Mouse (Mus musculus): ENCODE measurements at regions not wholly inside any gene's neighbourhood (a gene's known extent, or its start where the extent isn't known, plus 50 kb on each side); places are given as distances from the start of the nearest gene placed in this dataset.

DNA sequence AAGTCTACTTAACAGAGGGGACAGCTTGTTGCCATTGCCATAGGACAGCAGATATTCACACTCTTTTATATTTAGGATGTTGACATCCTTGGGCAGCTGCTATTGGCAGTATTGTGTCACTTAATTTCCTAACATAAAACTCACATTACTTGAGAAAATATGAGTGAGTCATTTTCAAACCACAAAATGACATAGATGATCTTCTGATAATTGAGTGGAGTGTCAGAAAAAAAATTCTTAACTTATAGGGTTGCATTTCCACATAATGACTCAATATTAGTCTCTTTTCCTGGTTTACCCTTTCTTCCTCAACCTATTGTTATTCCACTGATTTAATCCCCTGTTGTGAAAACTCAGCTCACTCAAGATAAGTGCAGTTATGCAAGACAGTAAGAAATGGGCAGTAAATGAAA is 2629.5 kb upstream of the Gm7489 start:
- in situ Hi-C loops (cut with MboI, MseI): no loop called here

DNA sequence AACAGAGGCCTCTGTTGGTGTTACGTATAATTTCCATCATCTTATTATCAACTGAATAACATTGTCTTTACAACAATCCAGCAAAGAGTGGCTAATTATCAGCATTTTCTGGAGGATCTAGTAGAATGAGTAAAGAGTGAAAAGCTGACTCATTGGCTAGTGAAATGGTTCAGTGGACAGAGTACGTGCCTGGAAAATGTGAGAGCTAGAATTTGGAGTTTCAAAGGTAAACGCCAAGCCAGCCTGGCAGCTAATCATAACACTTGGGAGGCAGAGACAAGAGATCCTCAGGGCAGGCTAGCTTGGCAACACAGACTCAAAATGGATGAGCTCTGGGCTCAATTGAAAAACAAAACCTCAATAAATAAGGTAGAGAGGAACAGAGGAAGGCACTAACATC is 2628.0 kb upstream of the Gm7489 start:
- in situ Hi-C loops (cut with MboI, MseI): no loop called here

DNA sequence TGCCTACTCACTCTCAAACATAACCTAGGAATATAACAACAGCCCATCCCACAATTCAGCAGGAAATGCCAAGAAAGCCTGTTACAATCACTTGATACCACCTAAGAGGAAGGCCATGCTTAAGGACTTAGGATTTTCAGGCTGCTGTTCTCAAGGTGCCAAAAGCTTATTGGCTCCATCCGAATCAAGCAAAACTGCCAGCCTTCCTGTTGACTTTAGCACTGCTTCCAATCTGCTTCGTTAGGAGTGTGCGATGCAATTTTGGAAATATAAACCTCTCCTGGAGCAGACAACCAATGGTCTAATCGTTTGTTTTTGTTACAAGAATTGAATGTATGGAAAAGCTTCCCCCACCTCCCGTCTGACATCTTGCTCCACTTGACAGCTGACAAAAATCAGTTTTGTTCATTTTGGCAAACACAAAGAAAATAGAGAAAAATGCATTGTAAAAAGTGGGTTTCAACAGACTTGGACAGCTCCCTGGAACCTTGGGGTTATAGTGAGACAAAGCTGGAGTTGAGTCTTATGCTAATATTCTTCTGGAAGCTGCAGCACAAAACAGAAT is 2620.0 kb upstream of the Gm7489 start:
- in situ Hi-C loops (cut with MboI, MseI): no loop called here

DNA sequence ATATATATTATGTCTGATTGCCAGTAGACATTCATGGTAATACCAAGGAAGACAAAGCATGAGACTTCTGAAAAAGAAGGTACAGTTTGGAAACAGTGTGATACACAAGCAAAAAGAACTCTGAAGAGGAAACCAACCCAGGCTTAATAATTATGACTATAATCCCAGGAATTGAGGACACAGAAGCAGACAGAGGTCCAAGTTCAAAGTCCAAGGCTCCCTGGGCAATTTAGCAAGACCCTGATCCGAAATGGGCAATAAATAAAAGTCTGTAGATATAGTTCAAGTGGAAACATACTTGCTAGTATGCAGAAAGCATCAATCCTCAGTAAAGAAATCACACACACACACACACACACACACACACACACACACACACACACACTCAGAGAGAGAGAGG is 2618.7 kb upstream of the Gm7489 start:
- in situ Hi-C loops (cut with MboI, MseI): no loop called here

DNA sequence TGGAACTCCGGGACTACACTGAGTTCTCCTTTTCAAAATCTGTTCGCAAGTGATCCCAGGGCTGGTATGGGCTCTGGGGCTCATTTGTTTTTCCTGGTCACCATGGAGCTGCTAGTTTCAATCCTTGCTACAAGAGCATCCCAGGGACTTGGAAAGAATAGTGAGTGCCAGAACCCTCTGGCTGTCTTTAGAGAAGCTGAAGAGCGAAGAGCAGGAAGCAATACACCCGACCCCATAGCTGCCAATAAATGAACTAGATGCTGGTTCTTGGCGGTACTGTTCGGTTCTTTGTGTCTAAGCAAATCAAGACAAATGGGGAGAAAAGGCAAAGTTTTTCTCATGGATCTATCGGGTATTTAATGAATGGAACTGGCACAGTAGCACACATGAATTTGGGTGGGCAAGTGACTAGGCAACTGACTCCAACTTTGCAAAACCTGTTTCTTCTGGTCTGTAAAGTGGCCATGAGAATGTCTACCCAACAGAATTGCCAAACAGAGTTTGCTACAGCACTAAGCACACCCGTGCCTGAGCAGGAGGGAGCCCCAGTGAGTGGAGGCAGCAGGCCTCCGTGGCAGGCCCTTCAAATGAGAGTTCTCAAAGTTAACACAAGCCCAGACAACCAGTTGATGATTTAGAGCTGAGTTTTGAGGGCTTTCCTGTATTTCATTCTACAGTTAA is 2612.9 kb upstream of the Gm7489 start:
- in situ Hi-C loops (cut with MboI, MseI): no loop called here

DNA sequence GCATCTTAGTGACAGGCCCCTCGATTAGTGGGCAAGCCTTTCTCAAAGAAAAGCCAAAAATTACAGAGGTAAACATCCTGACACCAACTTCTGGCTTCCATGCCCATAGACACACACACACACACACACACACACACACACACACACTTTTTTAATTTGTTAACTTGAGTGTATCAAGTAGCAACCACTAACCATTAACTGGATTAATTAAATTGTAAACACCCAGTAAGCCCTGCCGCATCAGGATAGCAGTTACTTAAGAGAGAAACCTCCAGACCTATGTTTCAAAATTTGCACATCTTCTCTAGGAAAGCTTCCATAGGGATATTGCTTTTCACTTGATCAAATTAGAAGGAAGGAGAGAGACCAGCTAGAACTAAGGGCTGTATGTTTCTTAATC is 2599.4 kb upstream of the Gm7489 start:
- in situ Hi-C loops (cut with MboI, MseI): no loop called here

DNA sequence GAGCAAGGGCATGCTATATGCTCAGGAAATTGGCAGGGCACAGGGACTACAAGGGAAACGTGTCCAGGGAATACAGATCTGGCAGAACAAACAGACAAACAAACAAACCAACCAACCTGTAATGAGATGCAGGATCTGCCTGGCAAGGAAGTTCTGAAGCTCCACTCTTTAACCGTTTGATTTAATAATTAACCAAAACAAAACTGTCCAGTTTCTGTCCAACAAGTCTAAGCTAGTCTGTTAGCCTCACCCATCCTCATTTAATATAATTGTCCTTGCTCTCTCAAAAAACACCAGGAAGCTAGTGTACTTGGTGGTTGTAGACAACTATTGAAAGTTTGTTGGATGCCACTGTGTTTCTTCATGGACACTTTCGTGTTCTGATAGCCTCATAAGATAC is 2598.4 kb upstream of the Gm7489 start:
- in situ Hi-C loops (cut with MboI, MseI): no loop called here

DNA sequence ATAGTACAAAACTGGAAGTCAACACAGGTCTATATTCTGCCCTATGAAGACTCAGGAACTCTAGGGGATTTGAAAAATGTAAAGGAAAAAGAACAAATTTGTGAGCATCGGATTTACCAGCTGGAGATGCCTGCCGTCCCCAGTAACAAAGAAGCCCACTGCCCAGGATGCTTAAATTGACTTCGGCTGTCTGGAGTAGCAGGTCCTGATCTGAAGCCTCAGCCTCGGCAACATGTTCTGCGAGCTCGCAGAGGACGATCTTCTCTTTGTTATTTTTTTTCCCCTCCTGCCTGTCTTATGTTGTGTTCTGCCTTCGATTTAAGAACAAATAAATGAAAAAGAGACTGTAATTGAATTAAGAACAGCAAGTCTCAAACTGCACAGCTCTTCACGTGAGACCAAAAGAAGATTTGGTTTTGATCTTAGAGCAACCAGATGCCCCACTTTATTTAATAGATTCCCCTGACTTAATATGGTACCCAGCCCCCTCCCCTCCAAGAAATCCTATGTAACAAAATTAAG is 2595.7 kb upstream of the Gm7489 start:
- in situ Hi-C loops (cut with MboI, MseI): no loop called here

DNA sequence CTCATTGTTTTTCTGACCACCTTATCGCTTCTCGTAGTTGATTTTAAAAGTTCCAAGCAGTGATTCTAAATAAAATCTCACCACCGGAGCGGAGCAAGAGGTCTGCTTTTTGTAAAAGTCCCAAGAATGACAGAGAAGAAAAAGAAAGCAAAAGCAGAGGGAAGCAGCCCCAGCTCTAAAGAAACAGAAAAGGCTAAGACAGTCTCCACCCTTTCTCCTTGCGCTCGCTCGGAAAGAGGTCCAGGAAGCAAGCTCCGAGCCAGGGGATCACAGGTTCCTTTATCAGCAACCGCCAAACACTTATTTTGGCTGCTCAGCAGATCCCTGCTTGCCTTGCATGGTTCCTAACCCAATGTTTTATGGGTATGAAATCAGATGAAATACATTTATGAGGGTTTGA is 2594.8 kb upstream of the Gm7489 start:
- in situ Hi-C loops (cut with MboI, MseI): no loop called here

DNA sequence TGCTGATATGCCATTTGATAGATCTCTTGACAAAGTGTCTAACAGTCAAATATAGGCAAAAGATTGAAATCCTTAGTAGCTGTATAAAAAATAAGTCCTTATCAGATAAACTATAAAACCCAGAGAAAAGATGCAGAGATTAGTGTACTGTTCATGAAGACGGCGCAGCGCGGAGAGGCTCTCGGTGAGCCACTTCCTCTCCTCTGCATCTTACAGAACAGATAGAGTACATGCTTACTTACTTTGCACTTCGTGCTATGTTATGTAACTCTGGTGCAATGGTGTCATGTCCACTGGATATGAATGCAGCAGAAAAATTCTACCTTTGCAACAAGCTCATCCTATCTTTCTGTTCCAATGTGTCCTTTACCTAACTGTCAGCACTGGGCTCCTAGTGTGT is 2593.5 kb upstream of the Gm7489 start:
- in situ Hi-C loops (cut with MboI, MseI): no loop called here

DNA sequence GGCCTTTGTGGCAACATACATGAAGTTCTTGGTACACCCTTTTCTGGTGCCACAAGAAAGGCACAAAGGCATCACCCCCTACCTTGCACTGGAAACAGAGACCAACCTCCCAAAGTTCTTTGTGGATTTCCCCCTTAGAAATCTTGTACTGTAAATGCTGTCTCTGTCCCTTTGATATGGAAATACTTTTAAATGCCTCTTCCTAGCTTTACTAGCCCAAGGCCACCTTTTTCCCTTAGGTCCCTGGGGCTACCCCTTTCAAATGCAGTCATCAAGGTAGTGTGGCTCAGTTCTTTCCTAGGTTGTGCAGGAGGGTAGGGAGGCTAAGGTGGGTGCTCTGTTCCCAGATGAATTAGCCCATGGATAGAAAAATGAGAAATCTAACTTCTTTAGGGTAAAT is 2587.9 kb upstream of the Gm7489 start:
- in situ Hi-C loops (cut with MboI, MseI): no loop called here

DNA sequence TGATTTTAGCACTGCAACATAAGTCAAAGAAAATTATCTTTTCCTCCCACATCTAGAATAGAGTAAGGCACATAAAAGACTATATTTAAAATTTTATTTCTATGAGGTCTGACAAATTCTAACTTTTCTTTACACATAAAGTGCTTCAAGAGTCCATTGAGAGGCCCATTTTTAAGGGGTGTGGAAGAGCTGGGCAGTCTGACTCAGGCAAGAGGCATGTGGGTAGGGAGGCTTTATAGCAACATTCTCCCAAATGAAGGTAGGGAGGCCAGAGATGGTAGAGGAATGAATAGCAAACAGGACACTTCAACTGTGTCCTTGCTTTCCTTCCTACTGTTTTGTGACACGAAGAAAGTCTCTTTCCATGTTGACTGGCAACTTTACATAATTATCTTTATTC is 2566.6 kb upstream of the Gm7489 start:
- in situ Hi-C loops (cut with MboI, MseI): no loop called here

DNA sequence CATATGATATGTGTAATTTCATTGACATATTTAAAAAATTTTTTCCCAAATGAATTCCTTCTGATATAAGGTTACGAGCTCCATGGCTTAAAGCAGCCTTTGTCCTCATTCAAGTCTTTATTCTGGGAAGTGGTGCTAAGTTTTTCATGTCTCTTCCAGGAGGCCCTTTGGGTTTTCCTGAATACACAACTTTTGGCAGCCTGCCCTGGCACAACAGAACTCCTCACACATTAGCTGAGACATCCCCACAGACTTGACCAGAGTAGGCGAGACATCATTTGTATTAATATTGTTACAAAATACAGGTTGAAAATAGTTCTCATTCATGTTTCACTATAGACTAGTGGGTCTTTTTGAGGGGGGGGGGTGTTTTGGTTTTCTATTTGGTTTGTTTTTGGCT is 2565.9 kb upstream of the Gm7489 start:
- in situ Hi-C loops (cut with MboI, MseI): no loop called here

DNA sequence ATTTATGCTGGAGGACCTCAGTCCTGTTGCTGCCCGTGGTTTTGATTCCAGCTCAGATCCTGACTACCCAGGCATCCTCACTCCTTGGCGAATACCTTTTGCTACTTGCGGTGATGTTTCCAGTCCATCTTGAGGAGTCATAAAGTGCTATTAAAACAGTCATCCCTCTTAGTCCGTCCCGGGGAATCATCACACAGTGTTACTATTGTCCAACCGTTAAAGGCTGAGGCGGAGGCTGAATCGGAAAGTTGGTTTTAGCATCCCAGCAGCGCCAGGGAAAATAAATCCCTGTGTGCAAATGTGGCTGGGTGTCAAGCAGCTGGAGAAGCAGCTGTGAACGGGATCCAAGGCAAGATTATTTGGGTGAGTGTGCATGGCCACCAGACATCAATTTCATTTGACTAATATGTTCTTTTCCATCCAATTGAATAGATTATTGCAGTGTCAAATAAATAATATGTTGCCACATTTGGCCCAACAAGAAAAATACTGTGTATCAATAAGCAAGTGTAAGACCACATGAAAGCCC is 2564.3 kb upstream of the Gm7489 start:
- in situ Hi-C loops (cut with MboI, MseI): no loop called here

DNA sequence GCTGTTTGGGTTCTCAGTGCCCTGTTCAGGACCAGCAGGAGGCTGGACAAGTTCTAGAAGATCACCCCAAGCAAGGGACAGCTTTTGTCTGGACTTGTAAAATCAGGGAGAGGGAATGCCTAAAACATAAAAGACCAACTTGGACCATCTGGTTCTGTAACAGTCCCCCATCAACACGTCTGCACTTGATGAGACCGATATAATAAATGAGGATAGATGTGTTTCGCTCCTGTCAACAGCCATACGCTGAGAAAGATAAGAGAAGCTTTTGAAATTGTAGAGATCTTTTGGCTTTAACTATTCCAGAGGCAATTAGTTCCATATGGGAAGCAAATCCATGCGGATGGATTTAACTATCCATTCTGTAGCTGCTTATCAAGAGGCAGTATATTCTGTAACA is 2561.4 kb upstream of the Gm7489 start:
- in situ Hi-C loops (cut with MboI, MseI): no loop called here

DNA sequence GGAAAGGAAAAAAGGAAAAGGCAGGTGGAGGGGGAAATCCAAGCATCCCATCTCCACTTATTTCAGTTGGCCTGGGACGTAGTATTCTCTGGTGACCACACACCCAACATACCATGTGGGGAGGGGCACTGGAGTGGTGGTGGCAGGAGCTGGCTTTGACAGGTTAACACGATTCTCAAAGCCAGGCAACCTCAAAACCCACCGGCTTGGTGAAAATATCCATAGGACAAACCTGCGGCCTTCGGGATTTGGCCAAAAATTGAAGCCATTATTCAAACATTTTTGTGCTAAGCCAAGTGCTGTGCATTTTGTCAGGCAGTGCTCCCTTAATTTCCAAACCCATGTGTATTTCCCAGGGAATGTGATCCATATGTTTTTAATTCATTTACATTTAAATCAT is 2560.5 kb upstream of the Gm7489 start:
- in situ Hi-C loops (cut with MboI, MseI): no loop called here

DNA sequence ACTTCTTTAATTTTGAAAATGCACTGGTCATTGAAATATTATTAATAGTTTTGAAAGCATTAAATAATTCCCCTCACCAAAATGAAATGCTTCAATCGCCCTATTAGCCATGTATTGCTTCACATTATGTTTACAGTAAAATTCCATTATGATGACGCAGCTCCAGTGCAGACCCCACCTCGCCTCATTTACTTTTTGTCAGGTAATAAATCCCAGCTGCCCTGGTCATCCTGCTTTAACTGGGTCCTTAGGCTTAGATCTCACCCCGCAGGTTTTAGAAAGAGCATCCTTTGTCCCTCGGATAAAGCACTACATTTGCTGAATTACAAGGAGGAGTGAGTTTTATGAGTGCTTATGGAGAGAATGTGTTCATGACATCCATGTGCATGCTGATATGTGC is 2557.0 kb upstream of the Gm7489 start:
- in situ Hi-C loops (cut with MboI, MseI): no loop called here

DNA sequence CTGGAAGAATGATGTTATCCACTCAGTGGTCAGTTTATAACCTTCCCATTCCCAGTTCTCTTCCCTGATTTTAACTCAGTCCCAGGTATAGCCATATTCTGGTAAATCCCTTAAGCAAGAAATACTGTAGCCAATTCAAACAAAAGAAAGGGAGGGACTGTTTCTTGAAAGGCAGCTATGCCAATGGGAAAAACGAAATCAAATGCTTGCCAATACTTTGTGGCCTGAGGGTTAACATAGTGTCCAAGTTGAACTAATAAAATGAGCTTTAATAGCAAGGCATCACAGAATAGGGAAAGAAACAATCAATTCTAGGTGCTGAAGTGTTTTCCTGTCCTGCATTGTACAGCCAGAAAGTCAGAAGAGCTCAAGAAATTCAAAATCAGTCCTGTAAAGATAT is 2548.3 kb upstream of the Gm7489 start:
- in situ Hi-C loops (cut with MboI, MseI): no loop called here

DNA sequence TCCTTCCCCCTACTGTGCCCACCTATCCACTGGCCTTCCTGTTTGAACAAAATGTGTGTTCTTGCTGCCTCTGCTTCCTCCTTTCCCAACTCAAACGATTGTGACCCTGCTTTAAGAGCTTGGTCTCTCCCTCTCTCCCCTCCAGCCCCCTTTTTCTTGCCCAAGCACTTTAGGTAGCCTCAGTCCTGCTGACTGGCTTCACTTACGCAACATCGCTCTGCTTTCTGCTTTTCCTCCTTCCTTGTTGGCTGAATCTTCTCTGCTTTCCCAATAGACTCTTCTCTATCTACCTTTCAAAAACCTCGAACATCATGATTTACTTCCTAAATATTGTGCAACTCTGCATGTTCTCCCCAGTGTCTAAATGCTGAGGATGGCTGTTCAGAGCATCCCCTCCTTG is 2538.4 kb upstream of the Gm7489 start:
- in situ Hi-C loops (cut with MboI, MseI): no loop called here

DNA sequence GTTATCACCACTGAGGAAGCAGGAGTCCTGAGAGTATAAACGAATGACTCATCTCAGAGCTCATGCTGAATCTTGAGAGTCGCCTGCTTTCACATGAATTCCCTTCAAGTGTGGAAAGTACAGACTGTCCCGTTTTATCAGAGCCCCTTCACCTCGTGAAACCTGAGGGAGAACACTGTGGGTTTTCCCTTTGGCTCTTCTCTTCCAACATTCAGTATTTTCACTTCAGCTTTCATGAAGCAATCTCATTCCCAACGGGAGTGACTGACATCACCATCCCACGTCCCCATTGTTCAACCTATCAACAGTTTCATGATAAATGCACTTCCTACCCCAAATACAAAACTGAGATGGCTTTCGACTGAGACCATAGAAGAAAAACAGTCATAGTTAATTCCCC is 2521.3 kb upstream of the Gm7489 start:
- in situ Hi-C loops (cut with MboI, MseI): no loop called here

DNA sequence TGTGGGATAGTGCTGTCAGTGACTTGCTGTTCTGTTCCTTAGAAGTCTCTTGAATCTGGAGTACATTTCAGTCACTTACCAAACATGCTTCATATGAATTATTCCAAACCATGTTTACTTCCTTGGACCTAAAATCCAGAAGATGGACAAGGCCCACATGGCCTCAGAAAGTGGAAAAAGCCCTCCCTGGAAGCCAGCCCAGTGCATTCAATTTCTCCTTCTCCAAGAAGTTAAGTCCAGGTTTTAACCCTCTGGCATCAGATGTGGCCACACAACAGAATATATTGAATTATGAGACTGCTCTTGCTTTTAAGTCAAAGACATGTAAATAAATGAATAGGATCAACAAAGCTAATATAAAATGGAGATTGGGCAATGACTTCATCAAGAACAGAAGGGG is 2513.5 kb upstream of the Gm7489 start:
- in situ Hi-C loops (cut with MboI, MseI): no loop called here

DNA sequence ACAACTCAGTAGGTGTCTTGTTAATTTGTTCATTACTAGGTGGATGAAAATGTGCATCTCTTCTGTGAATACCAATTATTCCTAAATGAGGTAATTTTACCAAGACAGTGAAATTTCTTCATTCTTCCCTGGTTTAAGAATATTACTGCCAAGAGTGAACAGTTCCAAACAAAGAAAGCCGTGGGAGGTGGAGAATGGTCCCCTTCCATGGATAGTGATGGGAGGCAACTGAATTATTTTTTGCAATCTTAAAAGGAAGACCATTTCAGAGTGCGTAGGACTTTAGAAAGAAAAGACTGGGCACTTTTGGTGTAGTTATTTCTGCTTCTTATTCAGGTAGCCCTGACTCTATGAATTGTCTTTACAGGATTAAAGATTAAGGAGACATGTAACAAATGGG is 2494.3 kb upstream of the Gm7489 start:
- in situ Hi-C loops (cut with MboI, MseI): no loop called here

DNA sequence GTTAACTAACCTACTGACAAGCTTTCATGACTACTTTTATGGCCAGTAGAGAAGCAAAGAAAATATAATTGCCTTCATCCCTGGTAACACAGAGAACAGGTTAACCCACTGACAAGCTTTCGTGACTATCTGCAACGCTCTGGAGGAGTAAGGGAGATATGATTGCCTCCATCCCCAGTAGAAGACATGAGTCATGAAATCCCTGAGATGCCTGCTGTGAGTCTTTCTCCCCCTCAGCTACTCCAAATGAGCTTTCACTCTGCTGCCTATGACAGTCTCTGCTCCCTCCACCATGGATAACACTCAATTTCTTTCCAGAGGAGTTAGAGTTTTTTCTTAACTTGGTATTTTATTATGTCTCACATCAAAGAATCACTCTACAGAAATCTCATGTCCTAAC is 2493.4 kb upstream of the Gm7489 start:
- in situ Hi-C loops (cut with MboI, MseI): no loop called here

All from T-helper 1 cell (primary cell).